Mouse (Mus musculus) embryonic facial prominence, embryonic 12.5 days (tissue): ENCODE data around the gene Cd55b. TPM values are rescaled to one million over a fixed set of nuclear protein-coding genes. Genes with fewer than 3 reads are reported as not detected.
"Not testable (repeated sequence)": the region's sequence is repeated elsewhere in the genome, so short reads cannot be mapped to it uniquely, and the experiment has no call there.

ENCODE experiments used
- ATAC-seq: fragments of 200-750 bp; cut with Nextera tagmentation; 2 replicates; pipeline ENCODE4 v1.8.0; 2017; ENCODE audit not compliant: insufficient number of reproducible peaks, insufficient read depth, low FRiP score, low TSS enrichment
- H3K27ac ChIP-seq: fragments of 300-500 bp; sonication (generic); 2 replicates; pipeline ENCODE4 v1.5.1; 2016; ENCODE audit warnings: mild to moderate bottlenecking
- H3K27me3 ChIP-seq: fragments of 300-500 bp; sonication (generic); 2 replicates; pipeline ENCODE4 v1.6.1; 2016; ENCODE audit warnings: mild to moderate bottlenecking, moderate library complexity
- H3K36me3 ChIP-seq: fragments of 300-500 bp; sonication (generic); 2 replicates; pipeline ENCODE4 v1.6.1; 2016; ENCODE audit warnings: mild to moderate bottlenecking
- H3K4me1 ChIP-seq: fragments of 300-500 bp; sonication (generic); 2 replicates; pipeline ENCODE4 v1.6.1; 2016
- H3K4me2 ChIP-seq: fragments of 300-500 bp; sonication (generic); replicated peaks from 2 replicates; pipeline ENCODE4 v1.6.1; 2016; ENCODE audit warnings: mild to moderate bottlenecking, moderate library complexity
- H3K4me3 ChIP-seq: fragments of 300-500 bp; sonication (generic); 2 replicates; pipeline ENCODE4 v1.5.1; 2016; ENCODE audit warnings: mild to moderate bottlenecking
- H3K9ac ChIP-seq: fragments of 300-500 bp; sonication (generic); 2 replicates; pipeline ENCODE4 v1.6.1; 2016; ENCODE audit warnings: mild to moderate bottlenecking, moderate library complexity
- H3K9me3 ChIP-seq: fragments of 300-500 bp; sonication (generic); 2 replicates; pipeline ENCODE4 v1.6.1; 2016; ENCODE audit warnings: mild to moderate bottlenecking, moderate library complexity
- WGBS: fragments of 180-500 bp; shearing (Covaris S2); methylation state at CpG from one replicate; pipeline ENCODE4 v1.1.7; 2016; 5-methylcytosine and 5-hydroxymethylcytosine counted together
- polyA plus RNA-seq: library from polyadenylated mRNA; unstranded; fragments of >200 nt; fragmentation: Nextera tagmentation; extraction: Ambion mirVana; gene quantifications from 2 replicates; pipeline ENCODE4 v1.2.1, GENCODE M21; 2016

Cd55b gene
- polyA plus RNA-seq, 1 experiment from 2014 or later = not detected

- H3K4me1 ChIP-seq, ATAC-seq, H3K4me2 ChIP-seq, H3K36me3 ChIP-seq, H3K27ac ChIP-seq, H3K27me3 ChIP-seq, H3K9me3 ChIP-seq, H3K4me3 ChIP-seq, H3K9ac ChIP-seq: not testable (repeated sequence)
These were observed 25.7 kb downstream of the Cd55b start for GRCm38 (mm10) chr1:130397109-130397508.

DNA sequence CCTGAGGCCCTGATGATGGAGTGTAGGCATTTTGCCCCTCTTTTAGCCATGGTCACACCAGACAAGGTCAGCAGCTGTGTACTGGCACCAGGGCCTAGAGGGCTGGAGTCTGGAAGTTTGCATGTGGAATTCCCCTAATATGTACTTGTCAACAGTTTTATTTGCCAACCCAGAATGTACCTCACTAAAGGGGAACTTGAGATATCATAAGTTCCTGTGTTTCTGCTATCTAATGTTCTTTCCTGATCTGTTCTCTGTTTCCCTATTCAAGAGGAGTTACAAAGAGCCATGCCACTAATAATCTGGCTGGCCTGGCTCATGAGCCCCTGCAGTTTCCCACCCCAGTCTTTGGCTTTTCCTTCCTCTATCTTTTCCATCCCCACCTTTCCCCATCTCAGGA lies 35.5 kb downstream of the Cd55b start:
- H3K4me2 ChIP-seq, H3K9ac ChIP-seq, H3K4me3 ChIP-seq, ATAC-seq, H3K36me3 ChIP-seq, H3K4me1 ChIP-seq, H3K9me3 ChIP-seq, H3K27me3 ChIP-seq, H3K27ac ChIP-seq: not testable (repeated sequence)

DNA sequence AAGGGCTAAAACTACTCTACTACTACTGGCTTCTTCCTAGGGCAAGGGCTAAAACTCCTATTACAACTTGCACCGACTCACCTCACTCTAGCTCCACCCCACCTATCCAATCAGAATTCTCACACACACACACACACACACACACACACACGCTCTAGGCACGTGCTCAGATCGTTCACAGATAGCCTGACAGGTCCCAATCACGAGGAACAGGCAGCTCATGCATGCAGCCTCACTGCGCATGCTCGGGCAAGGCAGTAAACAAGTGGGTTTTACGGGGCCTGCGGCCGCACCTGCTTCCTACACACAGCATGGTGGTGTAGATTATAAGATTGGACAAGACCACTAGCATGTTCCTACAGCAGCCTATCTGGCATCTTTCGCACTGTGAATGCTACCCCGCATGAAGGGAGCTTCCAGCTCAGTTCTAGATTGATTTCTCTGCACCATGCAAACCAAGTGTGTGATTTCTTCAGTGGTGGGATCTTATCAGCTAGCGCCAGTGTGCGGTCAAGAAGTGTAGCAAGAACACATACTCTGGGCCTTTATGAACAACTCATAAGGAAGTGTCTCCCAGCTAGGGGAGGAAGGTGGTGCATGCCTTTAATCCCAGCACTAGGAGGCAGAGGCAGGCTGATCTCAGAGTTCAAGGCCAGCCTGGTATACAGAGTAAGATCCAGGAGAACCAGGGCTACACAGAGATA lies 44.9 kb downstream of the Cd55b start:
- H3K9me3 ChIP-seq = no peaks in the 10 kb centered on the region
- H3K27me3 ChIP-seq = no peaks in the 10 kb centered on the region
- WGBS = 93% methylated on average over 14 of the region's 14 CpGs
- H3K4me3 ChIP-seq = no peak overlapping the region
- no peaks in the 10 kb centered on the region for H3K4me1 ChIP-seq
- no peak overlapping the region for H3K4me2 ChIP-seq
- no peak overlapping the region for H3K27ac ChIP-seq
- H3K36me3 ChIP-seq = no peaks in the 10 kb centered on the region
- H3K9ac ChIP-seq = no peak overlapping the region
- no peak for ATAC-seq

DNA sequence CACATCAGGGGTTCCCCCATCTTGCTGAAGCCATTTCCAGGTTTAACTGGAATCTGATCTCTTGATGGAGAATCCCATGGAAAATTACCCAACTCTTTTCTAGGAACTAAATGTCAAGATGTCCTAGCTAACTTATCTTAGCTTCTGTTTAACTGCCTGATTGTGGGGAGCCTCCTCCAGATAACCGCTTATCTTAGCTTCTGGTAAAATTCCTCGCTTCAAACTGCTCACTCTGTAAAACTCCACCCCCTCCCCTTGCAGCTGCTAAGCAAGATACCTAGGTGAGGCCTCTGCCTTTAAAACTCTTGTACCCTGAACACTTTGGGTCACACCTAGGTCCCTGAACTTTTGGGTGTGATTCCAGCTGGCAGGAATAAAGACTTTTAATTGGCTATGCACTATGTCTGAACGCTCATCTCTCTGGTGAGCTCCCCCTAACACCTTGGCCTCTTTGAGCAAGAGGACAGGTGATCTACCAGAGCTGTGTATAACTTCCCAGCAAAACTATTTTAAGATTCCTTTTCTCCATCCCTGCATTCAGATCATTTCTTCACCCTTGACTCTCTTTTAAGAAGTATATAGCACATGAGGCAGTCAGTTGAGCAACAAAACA lies 48.5 kb downstream of the Cd55b start:
- H3K27me3 ChIP-seq = no peaks in the 10 kb centered on the region
- H3K9ac ChIP-seq = no peak overlapping the region
- no peak for ATAC-seq
- WGBS = 70% methylated on average over 3 of the region's 3 CpGs
- H3K36me3 ChIP-seq = no peaks in the 10 kb centered on the region
- no peak overlapping the region for H3K4me2 ChIP-seq
- no peaks in the 10 kb centered on the region for H3K4me1 ChIP-seq
- H3K4me3 ChIP-seq = no peak overlapping the region
- H3K27ac ChIP-seq = no peak overlapping the region
- H3K9me3 ChIP-seq = no peaks in the 10 kb centered on the region

GRCm38 (mm10) chr1:130373398-130374083 lies 49.3 kb downstream of the Cd55b start:
- 13% methylated on average over 2 of the region's 2 CpGs for WGBS
- Histone ChIP-seq H3K4me3 (no peak overlapping the region), H3K4me1 (no peaks in the 10 kb centered on the region), H3K9me3 (no peaks in the 10 kb centered on the region), H3K27me3 (no peaks in the 10 kb centered on the region), H3K36me3 (no peaks in the 10 kb centered on the region), H3K9ac (no peak overlapping the region), H3K4me2 (no peak overlapping the region), H3K27ac (no peak overlapping the region)
- ATAC-seq = no peak

- no peak for ATAC-seq
- Histone ChIP-seq H3K27ac (no peak overlapping the region), H3K4me1 (no peaks in the 10 kb centered on the region), H3K27me3 (no peaks in the 10 kb centered on the region), H3K4me2 (no peak overlapping the region), H3K36me3 (no peaks in the 10 kb centered on the region), H3K9me3 (no peaks in the 10 kb centered on the region), H3K4me3 (no peak overlapping the region), H3K9ac (no peak overlapping the region)
- 37% methylated on average over 7 of the region's 7 CpGs for WGBS
These were observed 50.8 kb downstream of the Cd55b start for GRCm38 (mm10) chr1:130371895-130372528.

DNA sequence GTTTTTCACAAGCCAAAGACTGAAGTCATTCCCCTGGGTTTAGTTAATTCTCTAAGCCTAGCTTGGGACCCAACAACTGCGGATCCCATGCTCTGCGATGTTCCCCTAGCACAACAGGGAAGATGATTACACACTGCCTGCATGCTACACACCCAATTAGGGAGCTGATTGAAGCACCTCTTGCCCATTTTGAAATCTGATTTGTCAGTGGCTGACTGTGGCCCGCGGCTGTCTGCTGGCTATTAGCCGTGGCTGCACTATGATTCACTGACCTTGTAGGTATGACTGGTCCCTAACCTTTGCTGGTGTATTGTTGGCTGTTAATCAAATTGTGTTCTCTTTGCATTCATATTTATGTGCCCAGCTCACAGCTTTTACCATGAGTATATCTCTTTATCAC lies 51.5 kb downstream of the Cd55b start:
- Histone ChIP-seq H3K36me3 (no peaks in the 10 kb centered on the region), H3K4me3 (no peak overlapping the region), H3K27me3 (no peaks in the 10 kb centered on the region), H3K9me3 (no peaks in the 10 kb centered on the region), H3K4me2 (no peak overlapping the region), H3K4me1 (no peaks in the 10 kb centered on the region), H3K27ac (no peak overlapping the region), H3K9ac (no peak overlapping the region)
- 86% methylated on average over 5 of the region's 5 CpGs for WGBS
- no peak for ATAC-seq

DNA sequence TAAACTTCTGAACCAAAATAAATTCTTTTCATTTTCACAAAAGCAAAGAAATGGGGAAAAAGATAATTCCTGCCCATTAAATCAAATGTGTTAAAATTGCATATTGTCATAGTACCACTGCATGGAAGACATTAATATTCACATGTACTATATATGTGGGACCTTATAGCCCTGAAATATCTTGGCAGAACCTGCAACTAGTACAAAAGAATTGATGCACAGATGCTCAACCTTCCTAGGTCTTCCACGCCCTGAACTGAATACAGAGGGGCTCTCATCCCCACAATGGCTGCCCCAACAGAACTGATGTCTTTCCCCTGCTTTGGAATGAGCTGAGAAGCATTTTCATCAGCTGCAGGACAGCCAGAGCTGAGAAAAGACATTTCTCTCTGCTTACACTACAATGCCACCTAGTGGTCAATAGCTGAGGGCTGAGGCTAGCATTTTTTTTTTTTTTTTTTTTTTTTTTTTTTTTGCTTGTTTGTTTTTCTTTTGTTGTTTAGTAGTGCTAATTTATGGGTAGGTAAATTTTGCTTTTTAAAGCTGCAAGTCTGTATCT lies 72.7 kb downstream of the Cd55b start:
- ATAC-seq = no peak
- H3K4me1 ChIP-seq = no peaks in the 10 kb centered on the region
- no peak overlapping the region for H3K27ac ChIP-seq
- no peak overlapping the region for H3K4me2 ChIP-seq
- H3K9ac ChIP-seq = no peak overlapping the region
- H3K36me3 ChIP-seq = no peaks in the 10 kb centered on the region
- no peak overlapping the region for H3K4me3 ChIP-seq
- H3K27me3 ChIP-seq = no peaks in the 10 kb centered on the region
- no peaks in the 10 kb centered on the region for H3K9me3 ChIP-seq
- WGBS = 22% methylated on average over 1 of the region's 1 CpGs

DNA sequence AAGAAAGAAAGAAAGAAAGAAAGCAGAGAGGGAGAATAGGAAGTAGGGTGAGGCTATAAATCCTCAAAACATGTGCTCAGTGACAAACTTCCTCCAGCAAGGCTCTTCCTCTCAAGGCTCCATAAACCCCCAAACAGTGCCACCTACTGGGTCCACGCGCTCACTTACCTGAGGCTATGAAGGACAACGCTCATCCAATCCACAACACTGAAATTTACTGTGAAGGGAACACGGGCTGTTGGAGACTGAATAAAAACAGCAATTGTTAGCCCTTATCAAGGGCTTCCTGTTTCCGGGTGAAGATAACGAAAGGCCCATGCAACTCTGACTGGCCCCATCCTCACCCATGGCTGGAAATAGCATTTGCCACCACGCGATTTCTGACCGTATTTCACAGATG lies 80.4 kb downstream of the Cd55b start:
- Histone ChIP-seq H3K9ac (no peak overlapping the region), H3K4me1 (no peaks in the 10 kb centered on the region), H3K36me3 (no peaks in the 10 kb centered on the region), H3K4me2 (no peak overlapping the region), H3K27me3 (no peaks in the 10 kb centered on the region), H3K9me3 (no peaks in the 10 kb centered on the region), H3K27ac (no peak overlapping the region), H3K4me3 (no peak overlapping the region)
- WGBS = 84% methylated on average over 9 of the region's 9 CpGs
- no peak for ATAC-seq
